Mouse (Mus musculus) frontal cortex, adult 2 months (tissue): ENCODE data around the gene Tmem131l. TPM values are rescaled to one million over a fixed set of nuclear protein-coding genes. Genes with fewer than 3 reads are reported as not detected.

Experiments used
- DNase-seq, 2 experiments: peaks; one replicate each; pipeline ENCODE4 v3.0.0; 2022; ENCODE audit warnings: low spot score in 1 of 2; ENCODE audit errors: extremely low spot score in 1 of 2
- polyA plus RNA-seq: library from polyadenylated mRNA; depleted of rRNA; stranded (reverse); fragments of >200 nt; gene quantifications from 2 replicates; pipeline ENCODE4 v1.2.3, GENCODE M21; 2012

Tmem131l gene
- polyA plus RNA-seq, 1 experiment: 25.2 TPM

DNA sequence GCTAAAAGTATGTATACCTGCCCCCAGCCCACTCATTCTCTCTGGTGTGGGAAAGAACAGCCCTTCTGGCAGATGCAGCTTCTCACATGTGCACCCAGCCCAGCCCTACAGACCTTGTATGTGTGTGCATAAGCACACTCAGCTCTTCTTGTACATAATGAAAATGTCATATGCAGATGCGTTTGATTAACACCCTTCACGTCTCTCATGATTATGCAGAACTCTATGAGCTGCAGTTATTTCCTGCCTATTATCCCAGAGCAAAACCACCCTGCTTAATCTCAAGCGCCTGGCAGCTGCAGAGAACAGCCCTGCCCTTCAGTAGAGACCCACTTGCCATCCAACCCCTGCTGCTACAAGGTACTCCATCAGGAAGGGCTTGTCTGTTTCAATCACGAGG, 55.6 kb downstream of the Tmem131l start:
- DNase-seq: no peak

DNA sequence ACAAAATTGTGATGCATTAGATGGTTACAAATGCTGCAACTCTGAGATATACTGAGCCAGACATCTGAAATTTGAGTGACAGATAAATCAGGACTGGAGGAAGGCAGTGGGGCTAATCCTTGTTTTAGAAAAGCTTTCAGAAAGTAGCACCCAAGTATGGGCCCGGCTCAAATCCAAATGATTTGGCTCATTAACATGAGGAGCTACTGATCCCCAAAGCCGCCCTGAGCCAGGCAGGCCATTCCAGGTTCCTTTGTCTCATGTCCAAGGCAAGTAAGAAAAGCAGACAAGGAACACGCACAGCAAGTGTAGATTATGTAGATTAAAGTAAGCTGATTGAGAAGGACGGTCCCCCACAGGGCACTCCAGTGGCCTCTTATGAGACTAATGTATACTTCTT, 57.2 kb downstream of the Tmem131l start:
- DNase-seq: no peak

DNA sequence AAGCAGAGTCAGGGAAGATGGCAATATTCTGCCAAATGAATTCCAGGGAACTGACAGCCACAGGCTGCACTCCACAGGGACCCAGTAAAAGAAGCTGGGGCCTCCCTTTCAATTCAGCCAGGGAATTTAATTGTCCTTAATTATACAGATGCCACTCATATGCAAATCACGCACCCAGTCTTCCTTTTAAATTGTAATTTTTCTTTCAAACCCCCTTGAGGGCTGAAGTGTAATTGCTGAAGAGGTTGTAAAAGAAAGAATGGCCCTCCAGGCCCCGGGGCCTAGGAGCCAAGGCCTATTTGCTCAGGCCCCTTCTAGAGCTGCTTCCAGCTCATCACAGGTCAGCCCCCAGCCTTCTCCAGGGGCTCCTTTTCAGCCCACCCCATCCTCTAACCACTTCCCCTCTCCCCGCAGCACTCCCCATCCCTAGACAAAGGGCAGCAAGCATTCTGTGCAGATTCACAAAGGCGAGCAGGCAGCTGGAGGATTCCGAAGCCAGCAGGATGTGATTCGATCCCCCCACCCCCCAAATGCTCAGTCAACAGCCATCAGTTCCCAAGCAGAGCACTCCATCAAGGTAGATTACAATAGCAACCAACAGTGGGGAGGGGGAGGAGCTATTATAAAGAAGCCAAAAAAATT, 59.6 kb downstream of the Tmem131l start:
- peak in 1 of 2 experiments; percentile 46 for DNase-seq

DNA sequence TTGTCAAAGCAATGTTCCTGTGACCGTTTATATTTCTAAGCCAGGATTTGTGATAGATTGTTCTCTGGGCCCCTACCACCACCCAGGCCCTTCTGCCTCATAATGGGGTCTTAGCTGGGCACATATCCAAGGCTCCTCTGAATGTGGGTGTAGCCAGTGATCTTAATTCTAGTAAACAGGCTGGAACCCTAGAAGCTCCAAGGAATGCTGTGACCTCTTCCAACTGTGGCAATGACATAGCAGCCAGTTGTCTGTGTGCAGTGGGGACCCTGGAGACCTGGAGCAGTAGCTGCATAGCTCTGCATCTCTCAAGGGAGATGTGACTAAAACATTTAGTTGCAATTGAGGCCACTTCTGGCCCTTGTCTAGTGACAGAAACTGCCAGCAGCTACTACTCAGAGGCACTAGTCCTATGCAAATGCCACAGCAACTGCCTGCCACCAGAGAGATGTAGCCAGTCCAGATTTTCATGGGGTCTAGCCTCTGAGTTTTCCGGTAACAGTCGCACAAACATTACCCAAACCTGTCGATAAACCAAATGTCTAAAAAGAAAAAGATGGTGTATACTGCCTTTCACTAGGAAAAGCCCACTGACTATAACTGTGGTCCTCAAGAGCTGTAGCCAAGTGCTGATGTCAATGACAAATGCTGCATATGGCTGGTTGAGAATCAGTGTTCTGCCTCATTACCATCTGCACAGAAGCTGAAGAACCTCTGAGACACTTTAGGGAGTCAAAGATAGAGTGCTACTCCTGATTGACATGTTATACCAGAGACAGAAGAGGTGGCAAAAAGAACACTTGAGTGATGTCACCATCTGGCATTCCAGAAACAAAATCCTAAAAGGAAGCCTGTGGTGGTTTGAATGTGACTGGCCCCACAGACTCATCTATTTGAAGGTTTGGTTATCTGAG, 61.2 kb downstream of the Tmem131l start:
- no peak for DNase-seq

DNA sequence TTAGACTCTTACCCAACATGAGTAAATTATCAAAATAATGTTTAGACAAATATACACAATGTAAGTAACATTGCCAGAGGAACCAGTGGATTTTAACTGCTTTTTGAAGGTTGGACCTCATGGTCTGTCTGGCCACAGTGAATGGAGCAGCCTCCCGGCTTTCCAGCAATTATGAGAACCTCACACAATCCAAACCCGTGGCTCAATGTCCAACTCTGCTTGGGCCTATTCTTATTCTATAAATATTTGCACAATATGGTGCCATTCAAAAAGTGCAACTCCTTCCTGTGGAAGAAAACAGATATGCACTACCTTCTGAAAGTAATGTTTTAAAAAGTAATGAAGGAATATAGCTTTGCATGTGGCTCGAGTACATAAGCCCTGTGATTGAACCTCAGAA, 62.2 kb downstream of the Tmem131l start:
- DNase-seq: no peak

DNA sequence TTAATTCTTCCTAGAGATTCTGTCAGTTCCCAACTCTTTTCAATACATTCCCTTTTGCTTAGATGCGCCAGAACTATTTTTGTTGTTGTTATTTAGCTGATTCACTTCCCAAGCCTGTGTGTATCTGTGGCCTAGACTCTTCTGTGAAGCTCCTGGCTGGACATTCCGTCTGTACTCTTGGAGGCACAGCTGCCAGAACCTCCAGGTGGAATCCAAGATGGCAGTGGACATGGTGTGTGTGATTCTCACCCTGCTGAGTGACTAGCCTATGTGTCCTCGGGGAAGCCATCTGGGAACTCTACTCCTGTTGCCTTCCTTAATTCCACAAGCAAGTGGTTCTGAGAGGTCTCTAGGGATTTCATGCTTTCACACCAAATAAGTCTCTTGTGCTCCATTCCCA, 63.8 kb downstream of the Tmem131l start:
- no peak for DNase-seq

- DNase-seq: no peak
Measured at GRCm38 (mm10) chr3:83973339-83973738, 66.6 kb downstream of the Tmem131l start.

DNA sequence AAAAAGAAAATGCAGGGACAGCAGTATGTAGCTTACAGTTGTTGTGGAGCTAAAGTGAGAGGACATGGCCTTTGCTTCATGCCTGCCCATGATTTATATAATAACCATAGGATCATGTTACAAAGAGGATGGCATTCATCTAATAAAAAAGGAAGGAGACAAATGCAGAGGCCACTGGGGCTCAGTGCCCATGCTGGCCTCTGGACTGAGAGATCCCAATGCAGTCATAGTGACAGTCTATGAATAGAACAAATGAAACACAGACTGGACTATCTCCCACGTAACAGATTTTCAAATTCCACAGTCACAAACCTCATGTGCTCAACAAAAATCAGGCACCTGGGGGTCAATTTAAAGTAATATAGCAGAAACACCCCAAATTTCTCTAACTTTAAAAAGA, 69.3 kb downstream of the Tmem131l start:
- DNase-seq: no peak

DNA sequence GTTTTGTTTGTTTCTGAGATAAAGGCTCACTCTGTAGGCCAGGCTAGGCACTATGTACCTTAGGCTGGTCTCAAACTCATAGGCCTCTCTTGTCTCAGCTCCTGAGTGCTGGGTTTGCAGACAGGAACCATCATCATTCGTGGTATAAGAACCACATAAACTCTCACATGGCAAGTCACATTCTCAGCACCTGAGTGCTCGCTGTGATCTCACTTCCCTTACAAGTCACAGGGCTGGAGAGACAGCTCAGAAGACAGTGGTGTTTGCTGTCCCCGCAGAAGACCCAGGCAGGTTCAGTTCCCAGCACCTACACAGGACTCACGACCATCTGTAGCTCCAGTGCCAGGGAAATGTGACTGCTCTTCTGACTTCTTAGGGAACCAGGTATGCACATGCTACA, 70.9 kb downstream of the Tmem131l start:
- DNase-seq: no peak

GRCm38 (mm10) chr3:83967791-83968190, 72.2 kb downstream of the Tmem131l start:
- no peak for DNase-seq

DNA sequence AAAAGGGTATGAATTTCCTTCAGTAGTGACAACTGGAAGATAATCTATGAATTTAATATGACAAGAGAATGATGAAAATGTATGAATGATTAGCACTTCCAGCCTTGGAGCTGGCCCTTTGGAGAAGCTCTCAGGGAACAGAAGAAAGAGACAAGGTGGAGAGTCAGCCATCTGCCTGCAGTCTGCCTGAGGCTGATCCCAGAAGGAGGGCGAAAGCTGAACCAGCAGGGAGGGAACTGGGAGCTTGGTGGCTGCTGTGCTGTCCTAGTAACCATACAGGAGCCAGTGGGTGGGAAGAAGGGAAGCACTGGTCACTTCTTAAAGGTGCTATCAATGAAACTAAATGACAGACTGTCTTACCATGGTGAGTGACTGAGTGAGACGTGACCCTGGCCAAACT, 74.6 kb downstream of the Tmem131l start:
- no peak for DNase-seq

GRCm38 (mm10) chr3:83963705-83964104, 76.3 kb downstream of the Tmem131l start:
- DNase-seq: no peak

DNA sequence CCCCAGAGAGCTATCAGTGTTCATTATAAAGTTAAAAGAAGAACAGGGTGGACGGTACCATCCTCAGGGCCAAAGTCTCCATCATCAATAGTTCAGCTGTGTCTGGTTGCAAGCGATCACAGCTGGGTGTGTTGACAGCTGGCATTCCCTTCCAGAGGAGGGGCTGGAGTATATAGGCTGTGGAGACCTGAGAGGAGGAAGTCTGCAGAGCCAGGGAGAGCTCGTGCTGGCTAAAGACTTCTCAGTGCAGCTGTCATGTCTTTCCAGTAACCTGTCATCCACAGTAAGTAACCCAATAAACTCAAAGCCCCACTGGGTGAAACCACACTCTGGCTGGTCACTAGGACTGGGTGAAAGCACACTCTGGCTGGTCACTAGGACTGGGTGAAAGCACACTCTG, 77.4 kb downstream of the Tmem131l start:
- DNase-seq: no peak

- no peak for DNase-seq
Measured at GRCm38 (mm10) chr3:83962076-83962475, 77.9 kb downstream of the Tmem131l start.

- DNase-seq: no peak
Measured at GRCm38 (mm10) chr3:83958951-83959681, 80.9 kb downstream of the Tmem131l start.

GRCm38 (mm10) chr3:83953879-83954278, 86.1 kb downstream of the Tmem131l start:
- DNase-seq: no peak

DNA sequence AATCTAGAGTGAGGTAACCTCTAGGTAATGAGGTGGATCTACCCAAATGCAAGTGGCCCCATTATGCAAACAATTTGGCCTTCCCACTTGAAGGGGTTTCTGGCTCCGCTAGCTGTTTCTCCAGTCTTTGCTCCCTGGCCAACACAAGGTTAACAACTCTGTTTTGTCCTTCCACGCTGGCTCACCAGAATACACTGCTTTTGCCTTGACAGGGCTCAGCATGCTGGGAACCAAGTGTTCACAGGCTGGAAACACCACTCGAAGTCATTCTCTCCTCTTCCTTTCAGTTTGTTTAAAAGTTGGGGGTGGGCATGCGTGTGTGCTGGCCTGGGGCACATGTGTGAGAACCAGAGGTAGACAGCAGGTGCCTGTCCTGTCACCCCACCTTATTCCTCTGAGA, 91.2 kb downstream of the Tmem131l start:
- no peak for DNase-seq

- no peak for DNase-seq
Measured at GRCm38 (mm10) chr3:83947476-83948245, 92.3 kb downstream of the Tmem131l start.

GRCm38 (mm10) chr3:83946848-83947247, 93.1 kb downstream of the Tmem131l start:
- peak in 1 of 2 experiments; percentile 59 for DNase-seq

DNA sequence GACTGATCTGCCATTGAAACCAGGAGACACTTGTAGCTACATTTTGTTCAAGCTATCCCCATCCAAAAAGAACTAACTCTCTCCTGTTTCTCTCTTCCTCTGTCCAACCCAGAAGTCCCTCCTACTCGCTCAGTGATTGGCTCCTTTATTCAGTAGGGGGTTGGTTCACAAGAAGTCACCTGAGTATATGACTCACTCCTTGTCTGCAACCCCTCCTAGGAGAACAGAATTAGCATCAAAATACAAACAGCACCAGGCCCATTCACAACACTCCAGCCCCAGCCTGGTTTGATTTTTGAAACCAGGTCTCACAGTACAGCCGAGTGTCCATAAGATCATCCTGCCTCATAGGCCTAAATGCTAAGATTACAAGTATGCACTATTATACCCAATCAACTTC, 96.3 kb downstream of the Tmem131l start:
- DNase-seq: no peak

DNA sequence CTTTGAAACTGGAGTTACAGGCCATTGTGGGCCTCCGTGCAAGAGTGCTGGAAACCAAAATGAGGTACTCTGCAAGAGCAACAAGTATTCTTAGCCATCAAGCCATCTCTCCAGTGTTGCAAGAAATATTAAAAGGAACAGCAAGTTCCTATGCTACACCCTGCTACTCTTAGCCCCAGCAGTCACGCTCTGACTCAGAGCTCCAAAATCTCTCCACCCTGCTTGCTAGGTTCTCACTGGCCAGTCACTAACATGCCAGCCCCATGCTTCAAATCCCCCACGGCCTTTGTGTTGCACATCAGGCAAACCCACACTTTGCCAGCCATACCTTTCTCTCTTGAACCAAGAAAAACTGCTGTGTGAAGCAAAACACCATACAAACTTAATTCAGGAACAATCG, 96.8 kb downstream of the Tmem131l start:
- no peak for DNase-seq
